Mouse (Mus musculus): ENCODE data around the gene Slc22a8.
A peak's percentile ranks its signal among the peaks of the same experiment; 100 is the strongest.

Gene Slc22a8

DNA sequence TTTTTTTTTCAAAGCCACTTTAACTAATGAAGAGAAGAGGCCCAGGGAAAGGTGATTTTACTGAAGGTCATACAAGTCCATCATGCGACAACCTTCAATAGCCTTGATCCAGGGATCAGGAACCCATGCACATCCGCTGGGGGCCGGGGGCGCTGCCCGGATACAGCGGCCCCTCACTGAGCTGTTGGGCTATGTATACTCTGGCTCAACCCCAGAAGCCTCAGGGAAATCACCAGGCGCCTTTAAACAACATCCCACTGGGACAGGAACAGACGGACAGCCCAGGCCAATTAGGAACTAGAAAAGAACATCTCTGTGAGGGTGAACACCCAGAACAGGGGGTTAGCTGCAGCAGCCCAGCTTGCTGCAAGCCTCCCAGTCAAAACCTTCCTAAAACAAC lies at the start of gene Slc22a8:
Slc22a8 (plus strand) TSS at position 301 of the 400 bp plus-strand sequence.
- no peak for DNase-seq (ENCODE audit: low read depth, low spot score)

DNA sequence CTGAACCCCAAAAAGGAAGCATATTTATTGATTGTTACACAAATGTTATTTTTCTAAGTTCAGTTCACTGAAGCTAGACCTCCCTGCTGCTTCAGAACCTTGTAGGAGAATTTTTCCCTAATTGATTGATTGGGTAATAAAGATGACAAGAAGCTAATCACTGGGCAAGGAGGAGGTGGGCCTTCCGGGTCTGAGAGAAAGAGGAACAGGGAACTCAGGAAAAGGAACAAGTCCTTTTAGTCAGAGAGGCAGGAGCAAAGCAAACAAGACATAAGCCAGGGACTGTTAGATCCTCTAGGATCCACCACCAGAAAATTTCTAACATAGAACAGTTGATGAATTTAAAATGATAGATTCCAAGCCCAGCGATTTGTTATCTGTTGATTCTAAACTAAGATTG lies 32.2 kb upstream of the Slc22a8 start:
- no peak for DNase-seq (ENCODE audit: low read depth, low spot score)

DNA sequence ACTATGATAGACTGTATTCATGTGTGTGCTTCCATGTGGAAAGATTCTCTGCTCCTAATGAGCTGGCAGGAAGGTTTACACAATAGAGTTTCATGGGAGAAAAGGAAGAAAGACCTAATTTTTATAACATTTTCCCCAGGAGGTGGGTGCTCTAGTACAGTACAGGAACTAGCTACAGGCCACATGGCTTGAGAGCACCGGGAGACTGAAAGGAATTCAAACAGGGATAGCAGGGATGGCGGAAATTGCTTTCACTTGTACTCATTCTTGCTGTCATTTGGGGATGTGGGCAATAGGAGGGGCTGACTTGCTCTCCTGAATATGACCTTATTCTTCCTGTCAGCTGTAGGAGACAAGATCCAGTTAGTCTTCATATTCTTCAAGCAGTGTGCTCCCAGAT lies 27.0 kb upstream of the Slc22a8 start:
- DNase-seq (ENCODE audit: low read depth, low spot score): no peak

DNA sequence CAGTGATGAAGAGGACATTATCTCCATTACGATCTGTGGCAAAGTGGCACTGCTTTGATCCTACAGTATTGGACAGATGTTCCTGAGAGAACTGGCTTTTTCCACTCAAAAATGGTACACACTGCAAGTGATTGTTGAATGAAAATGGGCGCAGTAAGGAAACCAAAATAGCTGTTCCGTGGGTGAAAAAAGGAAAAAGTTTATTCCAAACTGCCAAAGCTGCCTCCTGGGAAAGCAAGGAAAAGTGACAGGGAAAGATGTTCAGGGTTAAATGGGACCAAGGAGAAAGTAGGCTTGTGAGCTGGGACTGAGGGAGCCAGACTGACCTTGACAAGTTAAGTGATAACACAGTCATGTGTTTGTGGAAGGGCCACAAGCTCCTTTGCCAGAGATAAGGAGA lies 26.6 kb upstream of the Slc22a8 start:
- no peak for DNase-seq (ENCODE audit: low read depth, low spot score)

DNA sequence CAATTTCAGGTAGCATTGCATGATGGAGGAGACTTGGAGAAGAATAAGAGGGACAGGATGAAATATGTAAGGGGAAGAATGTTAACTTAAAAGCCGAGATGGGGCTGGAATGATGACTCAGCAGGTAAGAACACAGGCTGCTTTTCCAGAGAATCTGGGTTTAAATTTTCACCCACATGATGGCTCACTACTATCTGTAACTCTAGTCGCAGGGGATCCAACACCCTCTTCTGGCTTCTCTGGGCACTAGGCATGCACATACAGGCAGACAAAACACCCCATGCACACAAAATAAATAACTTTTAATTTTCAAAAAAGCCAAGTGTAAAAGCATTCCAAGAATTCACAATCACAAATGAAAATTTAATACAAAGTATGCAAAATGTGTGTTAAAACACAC lies 25.8 kb upstream of the Slc22a8 start:
- no peak for DNase-seq (ENCODE audit: low read depth, low spot score)

DNA sequence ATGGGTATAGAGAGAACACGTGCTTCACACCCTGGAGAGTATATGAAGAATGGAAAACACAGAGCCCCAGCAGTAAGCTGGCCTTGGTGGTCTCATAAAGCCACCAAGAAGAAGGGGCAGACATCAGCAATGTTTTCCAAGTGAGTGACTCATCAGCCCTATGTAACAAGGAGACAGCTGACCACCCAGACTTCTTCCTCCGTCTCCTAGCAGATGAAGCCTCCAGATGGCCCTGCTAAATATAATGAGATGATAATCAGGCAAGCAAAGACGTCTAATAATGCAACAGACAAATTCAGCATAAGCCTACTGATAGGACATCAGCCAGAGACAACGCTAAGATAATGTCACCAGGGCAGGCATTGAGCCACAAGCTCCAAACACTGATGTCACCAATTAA lies 25.1 kb upstream of the Slc22a8 start:
- no peak for DNase-seq (ENCODE audit: low read depth, low spot score)

DNA sequence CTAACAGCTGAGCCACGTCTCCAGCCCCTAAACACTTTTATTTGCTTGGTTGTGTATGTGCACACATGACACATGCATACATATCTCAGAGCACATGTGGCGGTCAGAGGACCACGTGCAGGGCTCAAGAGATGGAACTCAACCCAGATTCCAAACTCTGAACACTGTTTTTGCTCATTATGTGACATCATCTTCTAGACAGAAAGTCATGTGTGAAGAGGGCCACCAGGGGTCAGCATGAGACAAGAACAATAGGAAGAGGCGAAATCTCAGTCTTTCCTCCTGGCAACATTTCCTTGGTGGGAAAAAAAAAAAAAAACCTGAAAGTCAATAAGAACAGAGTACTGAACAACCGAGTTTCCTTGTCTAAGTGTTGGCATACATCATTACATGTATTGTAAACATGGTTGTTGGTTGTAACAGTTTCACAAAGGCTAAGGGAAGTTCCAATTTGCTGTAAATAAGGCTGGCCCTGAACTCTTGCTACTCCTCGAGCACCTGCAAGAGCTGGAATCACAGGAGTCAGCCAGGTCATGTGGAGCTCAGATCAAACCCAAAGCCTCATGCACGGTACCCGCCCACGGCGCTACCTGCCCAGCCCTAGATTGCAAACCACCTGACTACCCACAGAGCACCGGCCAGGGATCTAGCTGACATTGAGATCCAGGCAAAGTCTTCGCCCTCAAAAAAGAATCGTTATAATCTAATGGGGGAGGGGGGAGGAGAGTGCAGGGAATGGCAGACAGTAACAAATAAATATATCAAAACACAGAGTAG lies 23.8 kb upstream of the Slc22a8 start:
- peak; percentile 45 for DNase-seq (ENCODE audit: low read depth, low spot score)

DNA sequence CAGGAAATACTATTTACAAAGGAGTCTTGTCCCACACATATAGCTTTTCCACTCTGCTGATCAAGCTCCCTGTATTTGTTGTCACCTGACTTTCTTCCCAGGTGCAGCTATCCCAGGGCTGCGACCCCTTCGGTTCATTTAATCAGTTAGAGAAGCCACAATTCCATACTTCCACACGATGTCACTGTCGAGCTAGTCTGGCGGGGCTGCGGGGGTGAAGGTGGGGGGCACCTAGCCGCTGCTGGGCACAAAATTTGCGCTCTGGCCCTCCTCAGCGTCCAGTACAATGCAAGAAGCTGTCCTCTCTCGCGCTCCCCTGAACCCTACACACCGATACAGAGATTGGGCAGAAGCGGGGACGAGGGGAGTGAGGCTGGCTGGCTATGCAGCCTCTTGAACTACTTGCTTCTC lies 21.6 kb upstream of the Slc22a8 start:
- no peak for DNase-seq (ENCODE audit: low read depth, low spot score)

DNA sequence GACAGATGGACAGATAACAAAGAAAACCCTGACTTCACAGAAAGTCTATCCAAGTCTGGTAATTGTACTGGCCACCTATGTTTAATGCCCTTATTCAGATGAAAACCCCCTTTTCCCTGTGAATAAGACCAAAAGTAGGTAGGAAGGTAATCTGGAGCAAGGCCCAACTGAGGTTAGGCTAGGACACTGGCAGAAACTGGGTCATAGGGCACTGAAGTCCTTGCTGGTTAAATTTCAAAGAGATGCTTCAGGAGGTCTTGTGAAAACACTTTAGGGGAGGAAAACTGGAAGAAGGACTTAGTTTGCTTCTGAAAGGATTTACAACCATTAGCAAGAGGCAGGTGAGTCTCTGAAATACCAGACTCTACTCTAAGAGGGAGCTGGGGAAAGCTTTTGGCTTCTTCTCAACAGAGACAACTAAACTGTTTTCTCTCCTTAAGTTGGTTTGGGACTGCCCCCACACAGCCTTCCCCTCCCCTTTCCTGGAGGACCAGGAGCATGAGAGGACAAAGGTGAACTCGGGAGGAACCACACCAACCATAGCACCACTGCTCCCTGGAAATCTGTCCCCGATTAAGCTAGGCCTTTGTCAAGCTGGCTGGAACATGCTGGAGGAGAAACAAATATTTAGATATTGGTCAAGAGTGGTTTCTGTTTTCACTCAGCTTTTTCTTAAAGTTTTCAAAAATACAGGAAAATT lies 20.6 kb upstream of the Slc22a8 start:
- DNase-seq (ENCODE audit: low read depth, low spot score): no peak

DNA sequence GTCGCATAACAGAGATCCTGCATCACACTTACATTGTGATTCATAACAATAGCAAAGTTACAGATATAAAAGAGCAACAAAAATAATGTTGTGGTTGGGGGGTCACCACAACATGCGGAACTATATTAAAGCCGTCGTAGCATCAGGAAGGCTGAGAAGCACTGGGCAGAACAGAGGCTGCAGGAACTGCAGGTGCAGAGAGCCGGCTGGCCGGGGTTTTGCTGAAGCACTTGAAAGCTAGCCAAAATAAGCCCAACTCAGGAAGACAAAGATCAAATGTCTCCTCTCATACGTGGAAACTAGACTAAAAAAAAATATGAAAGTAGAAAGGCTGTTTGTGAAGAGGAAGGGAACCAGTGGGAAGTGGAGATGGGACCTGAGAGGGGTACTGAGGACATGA lies 19.3 kb upstream of the Slc22a8 start:
- DNase-seq (ENCODE audit: low read depth, low spot score): no peak

DNA sequence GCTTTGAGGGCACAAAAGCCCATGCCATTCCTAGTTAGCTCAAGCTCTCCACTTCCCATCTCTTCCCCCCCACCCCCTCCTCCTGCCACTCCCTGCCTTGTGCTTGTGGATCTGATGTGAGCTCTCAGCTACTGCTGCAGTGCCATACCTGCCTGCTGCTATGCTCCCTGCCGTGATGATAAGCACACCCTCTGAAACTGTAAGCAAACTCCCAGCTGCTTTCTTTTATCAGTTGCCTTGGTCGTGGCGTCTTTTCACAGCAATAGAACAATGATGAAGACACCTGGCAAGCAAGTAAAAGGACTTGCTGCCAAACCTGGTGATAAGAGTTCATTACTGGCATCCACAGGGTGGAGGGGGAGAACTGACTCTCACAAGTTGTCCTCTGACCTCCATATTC lies 18.6 kb upstream of the Slc22a8 start:
- DNase-seq (ENCODE audit: low read depth, low spot score): no peak

DNA sequence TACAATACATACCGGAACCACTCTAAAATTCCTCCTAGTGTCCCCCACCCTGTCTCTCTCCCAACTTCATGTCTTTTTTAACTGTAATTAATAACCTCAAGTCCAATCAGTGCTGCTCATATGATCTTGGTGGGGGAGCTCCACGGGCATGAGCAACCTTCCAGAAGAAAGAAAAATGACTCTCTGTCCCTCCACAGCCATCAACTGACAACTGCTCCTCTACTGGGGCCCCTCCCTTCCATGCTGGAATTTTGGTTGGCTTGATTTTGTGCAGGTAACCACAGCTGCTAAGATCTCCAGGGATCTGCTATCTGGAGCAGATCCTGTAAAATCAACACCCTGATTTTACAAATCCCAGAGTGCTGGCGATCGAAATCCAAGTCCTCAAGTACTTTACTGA lies 13.6 kb upstream of the Slc22a8 start:
- DNase-seq (ENCODE audit: low read depth, low spot score): no peak

DNA sequence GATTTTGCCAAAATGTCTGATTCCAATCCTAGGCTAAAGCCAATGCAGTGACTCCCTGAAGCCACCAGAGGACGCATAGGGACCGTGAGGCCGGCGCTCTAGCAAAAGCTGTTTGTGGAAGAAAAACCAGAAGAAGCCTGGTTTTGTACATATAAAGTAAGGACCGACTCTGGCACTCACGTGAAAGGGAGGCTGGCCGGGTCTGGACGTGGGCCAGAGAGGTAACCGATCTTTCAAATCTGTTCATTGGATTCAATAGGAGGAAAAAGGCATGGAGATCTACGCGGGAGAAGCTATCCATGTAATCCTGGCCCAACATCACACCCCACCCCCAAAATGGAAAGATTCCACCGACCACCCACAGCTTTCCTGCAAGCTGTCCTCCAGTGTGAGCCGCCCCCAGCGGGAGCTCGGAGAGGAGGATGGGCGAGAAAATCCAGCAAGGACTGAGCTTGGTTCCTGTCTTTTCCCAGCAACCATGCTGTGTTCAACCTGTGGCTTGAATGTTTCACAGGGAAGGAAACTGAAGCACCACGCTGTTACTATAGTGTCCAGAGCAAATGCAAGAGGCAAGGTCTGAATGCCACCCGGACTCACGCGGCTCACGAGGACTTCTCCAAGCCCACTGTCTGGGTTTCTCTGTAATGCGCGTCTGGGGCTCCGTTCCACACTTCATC lies 12.6 kb upstream of the Slc22a8 start:
- peak; percentile 85 for DNase-seq (ENCODE audit: low read depth, low spot score)

DNA sequence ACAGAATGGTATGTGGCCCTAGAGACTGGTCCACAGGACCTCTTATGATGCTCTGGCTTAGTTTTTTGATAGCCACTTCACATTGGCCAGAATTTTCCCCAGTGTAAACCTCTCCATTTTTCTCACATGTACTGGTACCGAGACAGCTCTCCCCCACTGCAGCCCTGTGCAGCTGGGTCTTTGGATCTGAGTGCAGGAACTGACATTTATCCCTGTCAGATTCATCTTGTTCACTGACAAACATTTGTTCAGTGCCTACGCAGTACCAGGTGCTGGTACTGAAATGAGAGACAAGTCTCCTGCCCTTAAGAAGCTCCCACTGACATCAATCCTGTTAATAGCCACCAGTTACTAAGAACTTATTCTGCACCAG lies 12.1 kb upstream of the Slc22a8 start:
- DNase-seq (ENCODE audit: low read depth, low spot score): peak; percentile 62

DNA sequence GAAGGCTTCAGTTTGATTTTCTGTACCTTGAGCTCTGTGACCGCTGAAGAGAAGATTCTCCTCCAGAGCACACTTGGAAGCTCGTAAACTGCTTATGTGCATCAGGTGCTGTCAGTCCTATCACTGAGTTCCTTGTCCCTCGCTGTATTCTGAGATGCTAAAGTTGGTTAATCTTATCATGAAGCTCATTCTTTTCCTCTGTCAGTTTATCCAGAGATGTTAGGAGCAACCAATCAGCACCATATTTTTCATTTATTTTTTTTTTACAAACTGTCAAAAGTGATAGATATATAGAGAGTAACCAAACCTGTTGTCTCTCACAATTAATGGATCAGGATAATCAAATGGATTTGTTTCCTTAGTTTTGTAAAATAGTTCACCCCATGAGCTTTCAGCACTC lies 5.8 kb upstream of the Slc22a8 start:
- DNase-seq (ENCODE audit: low read depth, low spot score): no peak

DNA sequence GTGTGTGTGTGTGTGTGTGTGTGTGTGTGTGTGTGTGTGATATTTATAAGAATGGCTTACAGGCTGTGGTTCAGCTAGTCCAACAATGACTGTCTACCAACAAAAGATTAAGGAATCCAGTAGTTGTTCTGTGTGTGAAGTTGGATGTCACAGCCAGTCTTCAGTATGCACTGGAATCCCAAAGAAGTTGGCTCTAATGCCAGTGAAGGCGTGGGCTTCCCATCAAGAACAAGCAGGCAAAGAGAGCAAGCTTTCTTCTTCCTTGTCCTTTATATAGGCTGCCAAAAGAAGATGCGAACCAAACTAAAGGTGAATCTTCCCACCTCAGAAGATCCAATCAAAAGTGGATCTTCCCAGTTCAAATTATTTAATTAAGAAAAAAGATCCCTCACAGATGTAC lies 5.2 kb upstream of the Slc22a8 start:
- DNase-seq (ENCODE audit: low read depth, low spot score): no peak

DNA sequence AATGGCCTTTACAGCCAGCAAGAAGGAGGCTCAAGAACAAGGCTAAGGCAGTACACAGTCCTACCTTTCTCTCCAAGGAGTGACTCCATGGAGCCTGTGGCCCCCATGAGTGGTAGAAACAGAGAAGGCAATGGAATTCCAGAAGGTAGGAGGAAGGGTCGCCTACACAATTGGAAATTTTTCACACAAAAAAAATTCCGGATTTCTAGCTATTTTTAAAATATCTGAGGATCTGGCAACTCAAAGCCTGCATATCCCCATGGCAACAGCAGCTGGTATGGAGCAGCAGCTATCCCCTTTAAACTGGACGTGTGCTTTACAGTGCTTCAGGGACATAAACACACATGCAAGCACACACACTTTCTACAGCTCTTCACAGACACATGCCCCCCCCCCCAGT lies 4.7 kb upstream of the Slc22a8 start:
- peak; percentile 66 for DNase-seq (ENCODE audit: low read depth, low spot score)

DNA sequence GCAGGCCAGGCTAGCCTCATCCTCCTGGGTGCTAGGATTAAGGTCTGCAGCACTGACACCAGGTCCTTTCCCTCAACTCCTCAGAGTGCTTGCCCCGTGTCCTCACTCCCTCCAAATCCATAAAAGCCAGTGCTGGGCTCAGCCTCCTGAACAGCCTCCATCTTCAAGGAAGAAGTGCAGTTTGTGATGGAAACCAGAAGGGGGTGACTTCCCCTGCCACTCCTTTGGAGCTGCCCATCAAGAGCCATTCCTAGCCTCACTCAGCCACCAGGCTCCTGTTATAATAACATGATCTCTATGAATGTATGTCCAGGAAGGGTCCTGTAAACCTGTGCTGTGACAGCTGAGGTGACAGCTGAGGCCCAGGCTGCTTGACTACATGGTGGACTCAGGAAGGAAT lies 3.7 kb upstream of the Slc22a8 start:
- DNase-seq (ENCODE audit: low read depth, low spot score): no peak

DNA sequence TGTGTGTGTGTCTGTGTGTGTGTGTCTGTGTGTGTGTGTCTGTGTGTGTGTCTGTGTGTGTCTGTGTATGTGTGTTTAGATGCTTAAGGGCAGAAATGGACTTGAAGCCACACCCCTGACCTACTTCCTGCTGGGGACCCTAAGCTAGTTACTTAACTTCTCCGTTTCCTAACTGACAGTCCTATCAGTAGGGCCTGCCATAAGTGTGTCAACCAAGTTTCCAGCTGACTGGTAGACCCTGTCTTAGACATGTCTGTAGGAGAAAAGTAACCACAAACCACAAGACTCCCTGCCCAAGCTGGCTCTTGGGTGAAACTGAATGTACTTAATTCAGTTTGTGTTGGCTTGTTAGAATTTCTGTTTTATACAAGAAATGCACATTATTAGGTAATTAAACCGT lies 1.1 kb downstream of the Slc22a8 start:
- DNase-seq (ENCODE audit: low read depth, low spot score): no peak

DNA sequence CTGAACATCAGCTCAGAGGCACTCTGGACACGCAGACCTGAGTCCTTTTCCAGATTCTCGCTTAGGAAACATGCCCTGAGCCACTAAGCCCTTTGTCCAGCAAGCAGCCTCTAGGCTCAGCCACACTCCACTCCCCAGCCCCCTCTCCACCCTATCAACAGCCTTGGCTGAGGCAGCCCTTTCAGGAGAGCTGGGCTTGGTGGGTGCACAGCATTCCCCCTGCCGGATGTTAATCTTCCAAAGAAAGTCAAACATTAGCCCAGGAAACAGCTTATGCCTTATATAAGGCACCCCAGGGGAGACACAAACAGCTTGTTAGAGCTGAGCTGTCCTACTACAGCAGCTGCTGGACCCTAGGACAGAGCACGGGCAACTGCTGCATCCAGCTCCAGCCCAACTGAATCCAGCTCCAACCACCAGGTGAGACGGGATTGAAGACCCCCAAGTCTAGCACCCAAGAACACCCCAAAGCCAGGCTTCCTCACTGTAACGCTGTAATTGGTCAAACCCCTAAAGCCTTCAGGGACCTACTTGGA lies 1.9 kb downstream of the Slc22a8 start:
- DNase-seq (ENCODE audit: low read depth, low spot score): no peak

DNA sequence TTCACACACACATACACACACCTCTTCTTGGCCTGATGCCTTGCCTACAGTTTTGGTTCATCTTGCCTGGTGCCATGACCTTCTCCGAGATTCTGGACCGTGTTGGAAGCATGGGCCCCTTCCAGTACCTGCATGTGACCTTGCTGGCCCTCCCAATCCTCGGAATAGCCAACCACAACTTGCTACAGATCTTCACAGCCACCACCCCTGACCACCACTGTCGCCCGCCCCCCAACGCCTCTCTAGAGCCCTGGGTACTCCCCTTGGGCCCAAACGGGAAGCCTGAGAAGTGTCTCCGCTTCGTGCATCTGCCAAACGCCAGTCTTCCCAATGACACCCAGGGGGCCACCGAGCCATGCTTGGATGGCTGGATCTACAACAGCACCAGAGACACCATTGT lies 2.8 kb downstream of the Slc22a8 start:
- DNase-seq (ENCODE audit: low read depth, low spot score): no peak

DNA sequence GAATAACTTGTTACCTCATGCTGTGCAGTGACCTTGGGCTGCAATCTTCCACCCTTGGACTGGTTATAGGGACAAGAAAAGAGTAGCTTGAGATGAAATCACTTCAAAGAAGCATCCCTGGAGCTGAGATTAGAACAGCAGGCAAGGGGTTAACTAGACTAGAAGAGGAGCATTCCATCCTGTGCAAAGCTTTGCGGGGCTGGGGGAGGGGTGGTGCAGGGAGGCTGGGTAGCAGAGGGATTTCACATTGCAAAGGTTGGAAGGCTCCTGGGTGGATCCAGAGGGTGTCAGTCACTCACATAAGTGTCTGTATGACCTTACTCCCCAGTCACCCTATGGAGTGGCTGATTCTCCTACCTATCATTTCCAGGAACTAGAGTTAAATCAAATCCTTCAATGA lies 3.5 kb downstream of the Slc22a8 start:
- DNase-seq (ENCODE audit: low read depth, low spot score): no peak

DNA sequence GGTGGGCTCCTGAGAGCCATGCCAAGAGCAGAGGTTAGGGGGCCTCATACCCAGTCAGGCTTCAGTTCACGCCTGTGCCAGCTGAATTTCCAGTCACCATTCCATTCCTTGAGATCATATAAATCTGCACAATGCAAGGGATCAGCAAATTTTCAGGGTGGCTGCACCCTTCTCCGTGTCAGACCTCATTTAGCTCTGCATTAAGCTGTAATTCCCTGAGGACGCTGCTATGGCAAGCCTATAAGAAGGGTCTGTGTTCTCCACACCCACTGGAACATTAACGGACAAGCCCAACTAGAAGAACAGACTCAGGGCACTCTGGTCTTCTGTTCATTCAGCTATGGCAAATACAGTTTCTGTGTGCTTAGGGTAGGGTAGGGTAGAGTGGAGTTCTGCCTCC lies 6.2 kb downstream of the Slc22a8 start:
- DNase-seq (ENCODE audit: low read depth, low spot score): no peak

Measured in telencephalon, adult 2 months (tissue).